Mouse (Mus musculus) megakaryocyte, embryonic 14.5 days (primary cell): ENCODE measurements around the gene Anxa5.

Source experiments
- FLI1 ChIP-seq: IDR thresholded peaks from 2 replicates; pipeline ENCODE4 v1.6.1; 2012; ENCODE audit warnings: low read length, inconsistent platforms, mixed read lengths
- GATA1 ChIP-seq: IDR thresholded peaks from 3 replicates; pipeline ENCODE4 v1.6.1; 2012; ENCODE audit warnings: mixed read lengths, low read length, inconsistent platforms, borderline replicate concordance

- no peak for TF ChIP-seq GATA1
- TF ChIP-seq FLI1, result no peak
Observed at GRCm38 (mm10) chr3:36495436-36495835, 19.7 kb upstream of the Anxa5 start.
